Mouse (Mus musculus) ES-E14 (cell line): Measurements from ENCODE around the gene Prlr. TPM values are rescaled to one million over a fixed set of nuclear protein-coding genes. Genes with fewer than 3 reads are reported as not detected.

Experiments used
- DNase-seq: peaks from one replicate; pipeline ENCODE4 v3.0.0-alpha.2; 2013; ENCODE audit warnings: low read depth, low spot score
- H3K27ac ChIP-seq: 2 replicates; pipeline ENCODE4 v1.5.1; 2012; ENCODE audit warnings: low read depth, mild to moderate bottlenecking, low read length, moderate library complexity, mixed read lengths; ENCODE audit not compliant: poor library complexity, insufficient read depth, severe bottlenecking
- H3K36me3 ChIP-seq: 2 replicates; pipeline ENCODE4 v1.6.1; 2012; ENCODE audit warnings: mild to moderate bottlenecking, low read length, moderate library complexity, mixed read lengths; ENCODE audit not compliant: control insufficient read depth, poor library complexity, insufficient read depth, severe bottlenecking
- H3K4me1 ChIP-seq, 2 experiments: fragments of 150-350 bp in 1 of 2; sonication (generic) in 1 of 2; 2 replicates each; pipeline ENCODE4 v1.6.1; 2012; ENCODE audit warnings: low read length in 2 of 2, mild to moderate bottlenecking in 1 of 2, mixed read lengths in 1 of 2; ENCODE audit not compliant: control insufficient read depth in 2 of 2, insufficient read depth in 2 of 2, poor library complexity in 1 of 2
- H3K4me3 ChIP-seq, 2 experiments: fragments of 150-350 bp in 1 of 2; sonication (generic) in 1 of 2; 2 replicates each; pipeline ENCODE4 v1.5.1; 2012; ENCODE audit warnings: low read length in 2 of 2, low read depth in 1 of 2, mild to moderate bottlenecking in 1 of 2, mixed read lengths in 1 of 2; ENCODE audit not compliant: insufficient read depth in 1 of 2, poor library complexity in 1 of 2, severe bottlenecking in 1 of 2
- H3K9ac ChIP-seq: 2 replicates; pipeline ENCODE4 v1.6.1; 2012; ENCODE audit warnings: low read depth, mild to moderate bottlenecking, low read length, mixed read lengths; ENCODE audit not compliant: poor library complexity, insufficient read depth, severe bottlenecking
- H3K9me3 ChIP-seq: fragments of 150-350 bp; sonication (generic); 2 replicates; pipeline ENCODE4 v1.6.1; 2012; ENCODE audit warnings: low read depth, mild to moderate bottlenecking, low read length; ENCODE audit not compliant: control insufficient read depth, insufficient read depth
- CHD2 ChIP-seq: IDR thresholded peaks from 2 replicates; pipeline ENCODE4 v1.6.1; 2014; ENCODE audit warnings: mild to moderate bottlenecking, low read depth, low read length, inconsistent platforms
- HCFC1 ChIP-seq: IDR thresholded peaks from 2 replicates; pipeline ENCODE4 v1.6.1; 2012; ENCODE audit warnings: low read length, inconsistent platforms, borderline replicate concordance; ENCODE audit not compliant: insufficient read depth
- MAFK ChIP-seq: IDR thresholded peaks from 2 replicates; pipeline ENCODE4 v1.6.1; 2014; ENCODE audit warnings: mild to moderate bottlenecking, low read depth, low read length, inconsistent platforms; ENCODE audit not compliant: insufficient read depth
- ZC3H11A ChIP-seq: IDR thresholded peaks from 2 replicates; pipeline ENCODE4 v1.6.1; 2012; ENCODE audit warnings: low read depth, mild to moderate bottlenecking, inconsistent platforms, low read length, borderline replicate concordance
- ZNF384 ChIP-seq: IDR thresholded peaks from 2 replicates; pipeline ENCODE4 v1.6.1; 2012; ENCODE audit warnings: low read depth, low read length, inconsistent platforms
- in situ Hi-C, 2 experiments: fragments of 600-800 bp; cut with MboI; formaldehyde crosslinking; loops; one replicate each; pipeline ENCODE4 v1.15.1; 2025; ENCODE audit warnings: low sequenced_read_pairs in 2 of 2, inconsistent platforms in 1 of 2; ENCODE audit not compliant: unreplicated experiment in 2 of 2
- total RNA-seq: library from RNA; depleted of rRNA; stranded (reverse); fragments of 300-350 nt; gene quantifications from 2 replicates; pipeline ENCODE4 v1.2.3, GENCODE M21; 2012

The Prlr gene
- total RNA-seq, 1 experiment: 1.0 TPM

- DNase-seq: no peak
- in situ Hi-C loops: no loop called here
- no peaks in the 10 kb centered on the region for H3K36me3 ChIP-seq
These were observed 3.7 kb downstream of the Prlr start for GRCm38 (mm10) chr15:10180694-10181093.

GRCm38 (mm10) chr15:10192101-10192630, 15.1 kb downstream of the Prlr start:
- Histone ChIP-seq H3K4me1 (no peaks in the 10 kb centered on the region), H3K4me3 (no peak overlapping the region), H3K9ac (no peak overlapping the region), H3K36me3 (no peaks in the 10 kb centered on the region), H3K9me3 (no peaks in the 10 kb centered on the region), H3K27ac (no peak overlapping the region)
- TF ChIP-seq HCFC1 (no peak), ZNF384 (no peak), MAFK (no peak), CHD2 (no peak), ZC3H11A (no peak)
- DNase-seq: no peak
- in situ Hi-C loops: no loop called here

More at GRCm38 (mm10) chr15:10180694-10181093, 3.7 kb downstream of the Prlr start:
- Histone ChIP-seq H3K4me3 (no peak overlapping the region), H3K9me3 (no peaks in the 10 kb centered on the region), H3K9ac (no peak overlapping the region), H3K27ac (no peak overlapping the region), H3K4me1 (peaks cover 3 to 5% of the 10 kb centered on the region in 2 experiments; a peak in 3 of 4 replicates)
- TF ChIP-seq ZNF384 (no peak), MAFK (no peak), HCFC1 (no peak), ZC3H11A (no peak)

- H3K4me3 ChIP-seq: no peak overlapping the region
- no peaks in the 10 kb centered on the region for H3K9me3 ChIP-seq
- no peak for TF ChIP-seq ZC3H11A
- TF ChIP-seq HCFC1: no peak
- TF ChIP-seq ZNF384: no peak
- no peak for TF ChIP-seq CHD2
- no peak for TF ChIP-seq MAFK
- H3K27ac ChIP-seq: no peak overlapping the region
- no peaks in the 10 kb centered on the region for H3K36me3 ChIP-seq
- no peak overlapping the region for H3K9ac ChIP-seq
- H3K4me1 ChIP-seq: no peaks in the 10 kb centered on the region
- in situ Hi-C loops: no loop called here
- DNase-seq: no peak
These were observed 24.0 kb downstream of the Prlr start for GRCm38 (mm10) chr15:10200991-10201390.

GRCm38 (mm10) chr15:10202504-10203302, 25.7 kb downstream of the Prlr start:
- TF ChIP-seq HCFC1 (no peak), CHD2 (no peak), MAFK (no peak), ZNF384 (no peak), ZC3H11A (no peak)
- in situ Hi-C loops: no loop called here
- no peaks in the 10 kb centered on the region for H3K36me3 ChIP-seq
- no peak overlapping the region for H3K4me3 ChIP-seq
- H3K27ac ChIP-seq: no peak overlapping the region
- H3K9ac ChIP-seq: no peak overlapping the region
- H3K9me3 ChIP-seq: no peaks in the 10 kb centered on the region
- DNase-seq: no peak
- no peaks in the 10 kb centered on the region for H3K4me1 ChIP-seq

- TF ChIP-seq CHD2: no peak
- no peak for TF ChIP-seq HCFC1
- no peak for TF ChIP-seq MAFK
- no peak for TF ChIP-seq ZNF384
- TF ChIP-seq ZC3H11A: no peak
- H3K36me3 ChIP-seq: no peaks in the 10 kb centered on the region
- no peaks in the 10 kb centered on the region for H3K9me3 ChIP-seq
- H3K4me3 ChIP-seq: no peak overlapping the region
- H3K4me1 ChIP-seq: no peaks in the 10 kb centered on the region
- in situ Hi-C loops: no loop called here
- H3K27ac ChIP-seq: no peak overlapping the region
- DNase-seq: no peak
- H3K9ac ChIP-seq: no peak overlapping the region
These were observed 33.3 kb downstream of the Prlr start for GRCm38 (mm10) chr15:10210261-10210770.
